17 mouse cellular contexts compared by ENCODE assay signal in the genomic region with DNA sequence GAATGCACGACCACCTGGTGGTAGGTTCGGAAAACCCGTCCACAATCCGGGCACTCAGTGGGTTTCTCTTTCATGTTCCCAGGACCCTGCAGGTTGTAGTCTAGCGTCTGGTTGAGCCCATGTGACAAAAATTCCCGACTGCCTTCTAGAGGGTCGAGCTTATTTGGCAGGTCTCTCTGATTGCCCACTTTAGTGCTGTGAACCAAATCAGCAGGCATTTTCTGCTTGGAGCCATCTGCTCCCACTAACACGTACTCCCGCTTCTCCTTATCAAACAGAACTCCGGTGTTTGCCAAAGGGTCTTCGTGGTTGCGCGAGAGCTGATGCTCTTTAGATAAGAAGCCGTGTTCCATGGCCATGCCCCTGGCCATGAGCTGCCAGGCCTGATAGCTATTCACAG.
DNase-seq lines count a peak whose midpoint lies in the region; ATAC-seq lines count a peak whose summit lies in the region.
"Had no signal": no experiment of that assay in that cellular context is flagged by ENCODE, and none has a peak within 500 bp of the region (broad histone marks: within the 10 kb centered on the region; RNA-seq: fewer than 3 reads in every experiment).

No protein-coding gene starts in this region.

- H3K9me3 ChIP-seq in hindbrain, embryonic 13.5 days, result no peaks in the 10 kb centered on the region
- no peaks in the 10 kb centered on the region for H3K9me3 ChIP-seq in hindbrain, embryonic 12.5 days (replicated peaks)
- H3K9me3 ChIP-seq in midbrain, embryonic 11.5 days (ENCODE audit: control insufficient read depth, low read length), result no peaks in the 10 kb centered on the region
- no peaks in the 10 kb centered on the region for H3K9me3 ChIP-seq in midbrain, embryonic 15.5 days
- no peaks in the 10 kb centered on the region for H3K9me3 ChIP-seq in embryonic facial prominence, embryonic 10.5 days
- H3K9me3 ChIP-seq in heart, embryonic 11.5 days (replicated peaks; ENCODE audit: control insufficient read depth, low read length), result no peaks in the 10 kb centered on the region
- H3K9me3 ChIP-seq: embryonic facial prominence, embryonic 15.5 days; heart, embryonic 15.5 days; stomach, embryonic 15.5 days had no signal

- WGBS in hindbrain, embryonic 13.5 days, result 76% methylated on average over 14 of the region's 14 CpGs
- WGBS in hindbrain, embryonic 12.5 days, result 84% methylated on average over 14 of the region's 14 CpGs
- 93% methylated on average over 14 of the region's 14 CpGs for WGBS in midbrain, embryonic 11.5 days
- 71% methylated on average over 14 of the region's 14 CpGs for WGBS in midbrain, embryonic 15.5 days
- WGBS in embryonic facial prominence, embryonic 10.5 days, result 89% methylated on average over 14 of the region's 14 CpGs
- WGBS in heart, embryonic 11.5 days (ENCODE audit: insufficient replicate concordance), result 60% methylated on average over 14 of the region's 14 CpGs

- no peak for ATAC-seq in hindbrain, embryonic 13.5 days (ENCODE audit: low FRiP score)
- no peak for ATAC-seq in hindbrain, embryonic 12.5 days (ENCODE audit: low FRiP score)
- no peak for ATAC-seq in midbrain, embryonic 11.5 days (ENCODE audit: low FRiP score)
- ATAC-seq in midbrain, embryonic 15.5 days (replicated peaks), result no peak
- ATAC-seq in heart, embryonic 11.5 days (replicated peaks; ENCODE audit: insufficient number of reproducible peaks, low FRiP score, low TSS enrichment), result no peak

- no peak overlapping the region for H3K9ac ChIP-seq in hindbrain, embryonic 13.5 days
- H3K9ac ChIP-seq in hindbrain, embryonic 12.5 days, result no peak overlapping the region
- H3K9ac ChIP-seq in midbrain, embryonic 11.5 days (ENCODE audit: low read length), result no peak overlapping the region
- no peak overlapping the region for H3K9ac ChIP-seq in midbrain, embryonic 15.5 days
- no peak overlapping the region for H3K9ac ChIP-seq in heart, embryonic 11.5 days (ENCODE audit: low read depth, low read length)
- H3K9ac ChIP-seq: embryonic facial prominence, embryonic 15.5 days; heart, embryonic 15.5 days; stomach, embryonic 15.5 days had no signal

- no peaks in the 10 kb centered on the region for H3K27me3 ChIP-seq in hindbrain, embryonic 13.5 days
- H3K27me3 ChIP-seq in hindbrain, embryonic 12.5 days, result no peaks in the 10 kb centered on the region
- H3K27me3 ChIP-seq in midbrain, embryonic 11.5 days (ENCODE audit: control insufficient read depth, insufficient read depth, low read length), result no peaks in the 10 kb centered on the region
- no peaks in the 10 kb centered on the region for H3K27me3 ChIP-seq in midbrain, embryonic 15.5 days (replicated peaks)
- peaks cover 28% of the 10 kb centered on the region; the same call in 1 of the 2 replicates for H3K27me3 ChIP-seq in embryonic facial prominence, embryonic 10.5 days (replicated peaks; ENCODE audit: low read depth, poor library complexity, severe bottlenecking)
- H3K27me3 ChIP-seq in heart, embryonic 11.5 days (ENCODE audit: control insufficient read depth, insufficient read depth, low read length), result peaks cover 3% of the 10 kb centered on the region; the same call in 1 of the 2 replicates
- H3K27me3 ChIP-seq: embryonic facial prominence, embryonic 15.5 days; heart, embryonic 15.5 days; stomach, embryonic 15.5 days had no signal

- DNase-seq in midbrain, embryonic 11.5 days (ENCODE audit: low spot score, missing footprints), result peak; percentile 21
- DNase-seq in R1 (ENCODE audit: low read depth, low spot score), result peak; percentile 20
- DNase-seq in embryonic facial prominence, embryonic 10.5 days (ENCODE audit: low spot score), result no peak
- DNase-seq: adrenal gland, postnatal 14 days; cerebellum, adult 8-10 months; gastrocnemius, postnatal 36 days; heart, adult 2 months; heart, postnatal 36 days; kidney, adult 18-20 months; kidney, postnatal 10 days had no signal

- peaks cover 62% of the 10 kb centered on the region for H3K4me1 ChIP-seq in hindbrain, embryonic 13.5 days (replicated peaks)
- H3K4me1 ChIP-seq in hindbrain, embryonic 12.5 days, result peaks cover 54% of the 10 kb centered on the region
- H3K4me1 ChIP-seq in midbrain, embryonic 11.5 days (ENCODE audit: control insufficient read depth, insufficient read depth, low read length), result peaks cover 33% of the 10 kb centered on the region
- peaks cover 38% of the 10 kb centered on the region for H3K4me1 ChIP-seq in midbrain, embryonic 15.5 days
- peaks cover 54% of the 10 kb centered on the region for H3K4me1 ChIP-seq in embryonic facial prominence, embryonic 10.5 days
- peaks cover 8% of the 10 kb centered on the region; the same call in 1 of the 2 replicates for H3K4me1 ChIP-seq in heart, embryonic 11.5 days (ENCODE audit: control insufficient read depth, insufficient read depth, low read length)

- H3K4me2 ChIP-seq in hindbrain, embryonic 13.5 days, result no peak overlapping the region
- H3K4me2 ChIP-seq in hindbrain, embryonic 12.5 days (replicated peaks), result no peak overlapping the region
- no peak overlapping the region for H3K4me2 ChIP-seq in midbrain, embryonic 11.5 days
- H3K4me2 ChIP-seq in midbrain, embryonic 15.5 days, result no peak overlapping the region
- no peak overlapping the region for H3K4me2 ChIP-seq in heart, embryonic 11.5 days
- H3K4me2 ChIP-seq: embryonic facial prominence, embryonic 15.5 days; heart, embryonic 15.5 days; stomach, embryonic 15.5 days had no signal

- no peak overlapping the region for H3K4me3 ChIP-seq in hindbrain, embryonic 13.5 days
- no peak overlapping the region for H3K4me3 ChIP-seq in hindbrain, embryonic 12.5 days
- no peak overlapping the region for H3K4me3 ChIP-seq in midbrain, embryonic 11.5 days (ENCODE audit: low read depth, low read length)
- no peak overlapping the region for H3K4me3 ChIP-seq in midbrain, embryonic 15.5 days
- no peak overlapping the region for H3K4me3 ChIP-seq in embryonic facial prominence, embryonic 10.5 days
- H3K4me3 ChIP-seq in heart, embryonic 11.5 days (ENCODE audit: low read depth, low read length), result no peak overlapping the region
- H3K4me3 ChIP-seq: embryonic facial prominence, embryonic 15.5 days; heart, adult 2 months; heart, embryonic 15.5 days; stomach, embryonic 15.5 days had no signal

- H3K27ac ChIP-seq in hindbrain, embryonic 13.5 days, result 0 out of 2 replicates have a peak overlapping the region, but pooled peaks have one; percentile 1
- H3K27ac ChIP-seq in hindbrain, embryonic 12.5 days, result no peak overlapping the region
- H3K27ac ChIP-seq in midbrain, embryonic 11.5 days (ENCODE audit: low read depth, low read length), result no peak overlapping the region
- H3K27ac ChIP-seq in midbrain, embryonic 15.5 days, result no peak overlapping the region
- 0 out of 2 replicates have a peak overlapping the region, but pooled peaks have one; percentile 0 for H3K27ac ChIP-seq in embryonic facial prominence, embryonic 10.5 days (replicated peaks)
- H3K27ac ChIP-seq in heart, embryonic 11.5 days (ENCODE audit: low read depth, low read length), result no peak overlapping the region
- H3K27ac ChIP-seq: embryonic facial prominence, embryonic 15.5 days; heart, adult 2 months; heart, embryonic 15.5 days; stomach, embryonic 15.5 days had no signal

- peaks cover 23% of the 10 kb centered on the region for H3K36me3 ChIP-seq in hindbrain, embryonic 13.5 days
- H3K36me3 ChIP-seq in hindbrain, embryonic 12.5 days, result peaks cover 16% of the 10 kb centered on the region
- H3K36me3 ChIP-seq in midbrain, embryonic 11.5 days (ENCODE audit: control insufficient read depth, insufficient read depth, low read length), result 0 out of 2 replicates have a peak, but pooled peaks cover 2% of the 10 kb centered on the region
- H3K36me3 ChIP-seq in midbrain, embryonic 15.5 days (replicated peaks), result no peaks in the 10 kb centered on the region
- peaks cover 24% of the 10 kb centered on the region for H3K36me3 ChIP-seq in embryonic facial prominence, embryonic 10.5 days (replicated peaks)
- no peaks in the 10 kb centered on the region for H3K36me3 ChIP-seq in heart, embryonic 11.5 days (ENCODE audit: control insufficient read depth, insufficient read depth, low read length)
- H3K36me3 ChIP-seq: embryonic facial prominence, embryonic 15.5 days; heart, embryonic 15.5 days; stomach, embryonic 15.5 days had no signal

Comparison
In these comparisons a context has a peak if more than half of its experiments do, and no peak if none do; other contexts are left out.
1. H3K27ac ChIP-seq: peak in hindbrain, embryonic 13.5 days (single experiment) and embryonic facial prominence, embryonic 10.5 days (single experiment); none in hindbrain, embryonic 12.5 days (single experiment), midbrain, embryonic 11.5 days (single experiment), midbrain, embryonic 15.5 days (single experiment) and heart, embryonic 11.5 days (single experiment).